Mouse (Mus musculus) stomach, embryonic 16.5 days (tissue): ENCODE measurements around the gene Slc6a9. TPM values are rescaled to one million over a fixed set of nuclear protein-coding genes. Genes with fewer than 3 reads are reported as not detected.

Source experiments
- ATAC-seq: fragments of 200-750 bp; cut with Nextera tagmentation; 2 replicates; pipeline ENCODE4 v1.8.0; 2017; ENCODE audit warnings: moderate number of reproducible peaks, moderate TSS enrichment; ENCODE audit not compliant: insufficient read depth, low FRiP score
- H3K27ac ChIP-seq: fragments of 300-500 bp; sonication (generic); 2 replicates; pipeline ENCODE4 v1.5.1; 2014; ENCODE audit warnings: low read length
- H3K27me3 ChIP-seq: fragments of 300-500 bp; sonication (generic); 2 replicates; pipeline ENCODE4 v1.6.1; 2014; ENCODE audit warnings: low read length, control low read depth, mixed read lengths; ENCODE audit not compliant: control insufficient read depth, insufficient read depth
- H3K36me3 ChIP-seq: fragments of 300-500 bp; sonication (generic); 2 replicates; pipeline ENCODE4 v1.6.1; 2014; ENCODE audit warnings: low read length; ENCODE audit not compliant: control insufficient read depth, insufficient read depth
- H3K4me1 ChIP-seq: fragments of 300-500 bp; sonication (generic); 2 replicates; pipeline ENCODE4 v1.6.1; 2014; ENCODE audit warnings: low read length, control low read depth, mixed read lengths; ENCODE audit not compliant: control insufficient read depth, insufficient read depth
- H3K4me2 ChIP-seq: fragments of 300-500 bp; sonication (generic); 2 replicates; pipeline ENCODE4 v1.6.1; 2014; ENCODE audit warnings: low read depth, low read length, mixed read lengths
- H3K4me3 ChIP-seq: fragments of 300-500 bp; sonication (generic); replicated peaks from 2 replicates; pipeline ENCODE4 v1.5.1; 2014; ENCODE audit warnings: mild to moderate bottlenecking, low read length
- H3K9ac ChIP-seq: fragments of 300-500 bp; sonication (generic); 2 replicates; pipeline ENCODE4 v1.6.1; 2014; ENCODE audit warnings: low read length
- H3K9me3 ChIP-seq: fragments of 300-500 bp; sonication (generic); replicated peaks from 2 replicates; pipeline ENCODE4 v1.6.1; 2016; ENCODE audit warnings: low read length, control low read depth; ENCODE audit not compliant: control insufficient read depth
- WGBS: fragments of 180-500 bp; shearing (Covaris S2); extraction: QIAGEN DNeasy Blood & Tissue Kit; methylation state at CpG from one replicate; pipeline ENCODE4 v1.1.7; 2014; 5-methylcytosine and 5-hydroxymethylcytosine counted together
- polyA plus RNA-seq: library from polyadenylated mRNA; unstranded; fragments of >200 nt; fragmentation: Nextera tagmentation; extraction: Ambion mirVana; gene quantifications from 2 replicates; pipeline ENCODE4 v1.2.1, GENCODE M21; 2015

Gene Slc6a9
- polyA plus RNA-seq, 1 experiment from 2014 or later, result 15.4 TPM

GRCm38 (mm10) chr4:117835531-117836111 is 1.3 kb downstream of the Slc6a9 start:
- WGBS, result under 1% methylated on average over 54 of the region's 60 CpGs
- Histone ChIP-seq H3K36me3 (no peaks in the 10 kb centered on the region), H3K27me3 (no peaks in the 10 kb centered on the region), H3K4me1 (peaks cover 43% of the 10 kb centered on the region), H3K9me3 (no peaks in the 10 kb centered on the region), H3K9ac (peak overlapping the region; percentile 85), H3K4me3 (peak overlapping the region; percentile 77), H3K27ac (peak overlapping the region; percentile 88), H3K4me2 (peak overlapping the region; percentile 83)
- ATAC-seq, result peak; percentile 9; the same call in 1 of the 2 replicates

- ATAC-seq, result peak; percentile 89
- H3K4me2 ChIP-seq, result peak overlapping the region; percentile 83
- H3K9ac ChIP-seq, result peak overlapping the region; percentile 85
- WGBS, result under 1% methylated on average over 47 of the region's 48 CpGs
- no peaks in the 10 kb centered on the region for H3K36me3 ChIP-seq
- peak overlapping the region; percentile 88 for H3K27ac ChIP-seq
- no peaks in the 10 kb centered on the region for H3K27me3 ChIP-seq
- no peaks in the 10 kb centered on the region for H3K9me3 ChIP-seq
- peak overlapping the region; percentile 77 for H3K4me3 ChIP-seq
- H3K4me1 ChIP-seq, result peaks cover 43% of the 10 kb centered on the region
Measured at GRCm38 (mm10) chr4:117836204-117836767, 2.0 kb downstream of the Slc6a9 start.

GRCm38 (mm10) chr4:117837271-117837670 is 3.0 kb downstream of the Slc6a9 start:
- Histone ChIP-seq H3K27me3 (no peaks in the 10 kb centered on the region), H3K4me2 (0 out of 2 replicates have a peak overlapping the region, but pooled peaks have one; percentile 83), H3K4me1 (peaks cover 39% of the 10 kb centered on the region), H3K4me3 (no peak overlapping the region), H3K36me3 (no peaks in the 10 kb centered on the region), H3K9me3 (no peaks in the 10 kb centered on the region), H3K27ac (no peak overlapping the region), H3K9ac (no peak overlapping the region)
- WGBS, result 71% methylated on average over 4 of the region's 4 CpGs
- no peak for ATAC-seq

- Histone ChIP-seq H3K36me3 (no peaks in the 10 kb centered on the region), H3K4me2 (no peak overlapping the region), H3K9ac (no peak overlapping the region), H3K9me3 (no peaks in the 10 kb centered on the region), H3K4me1 (peaks cover 33% of the 10 kb centered on the region), H3K27me3 (no peaks in the 10 kb centered on the region), H3K27ac (no peak overlapping the region; the same call in 1 of the 2 replicates), H3K4me3 (no peak overlapping the region)
- ATAC-seq, result no peak
- WGBS, result 74% methylated on average over 6 of the region's 6 CpGs
Measured at GRCm38 (mm10) chr4:117839366-117839765, 5.1 kb downstream of the Slc6a9 start.

- Histone ChIP-seq H3K27me3 (no peaks in the 10 kb centered on the region), H3K4me3 (no peak overlapping the region), H3K9ac (no peak overlapping the region), H3K27ac (peak overlapping the region; percentile 49), H3K4me2 (no peak overlapping the region), H3K9me3 (no peaks in the 10 kb centered on the region), H3K4me1 (peaks cover 25% of the 10 kb centered on the region), H3K36me3 (no peaks in the 10 kb centered on the region)
- ATAC-seq, result no peak
- WGBS, result 86% methylated on average over 5 of the region's 5 CpGs
Measured at GRCm38 (mm10) chr4:117840821-117841220, 6.5 kb downstream of the Slc6a9 start.

GRCm38 (mm10) chr4:117841566-117841965 is 7.3 kb downstream of the Slc6a9 start:
- Histone ChIP-seq H3K4me1 (peaks cover 25% of the 10 kb centered on the region), H3K4me3 (no peak overlapping the region), H3K4me2 (no peak overlapping the region), H3K36me3 (no peaks in the 10 kb centered on the region), H3K27ac (no peak overlapping the region), H3K9me3 (no peaks in the 10 kb centered on the region), H3K9ac (no peak overlapping the region), H3K27me3 (no peaks in the 10 kb centered on the region)
- 67% methylated on average over 3 of the region's 3 CpGs for WGBS
- no peak for ATAC-seq

GRCm38 (mm10) chr4:117843101-117843500 is 8.8 kb downstream of the Slc6a9 start:
- H3K4me2 ChIP-seq, result no peak overlapping the region
- H3K27me3 ChIP-seq, result no peaks in the 10 kb centered on the region
- no peak overlapping the region for H3K9ac ChIP-seq
- H3K9me3 ChIP-seq, result no peaks in the 10 kb centered on the region
- H3K36me3 ChIP-seq, result no peaks in the 10 kb centered on the region
- ATAC-seq, result no peak
- no peak overlapping the region for H3K4me3 ChIP-seq
- peaks cover 18% of the 10 kb centered on the region for H3K4me1 ChIP-seq
- WGBS, result 89% methylated on average over 5 of the region's 5 CpGs
- no peak overlapping the region for H3K27ac ChIP-seq

GRCm38 (mm10) chr4:117844467-117844866 is 10.2 kb downstream of the Slc6a9 start:
- no peak overlapping the region for H3K4me2 ChIP-seq

GRCm38 (mm10) chr4:117845316-117845715 is 11.0 kb downstream of the Slc6a9 start:
- H3K36me3 ChIP-seq, result no peaks in the 10 kb centered on the region
- H3K4me2 ChIP-seq, result no peak overlapping the region
- no peak overlapping the region for H3K4me3 ChIP-seq
- H3K4me1 ChIP-seq, result peaks cover 15% of the 10 kb centered on the region
- no peaks in the 10 kb centered on the region for H3K27me3 ChIP-seq
- no peak overlapping the region for H3K27ac ChIP-seq
- no peak overlapping the region for H3K9ac ChIP-seq
- H3K9me3 ChIP-seq, result no peaks in the 10 kb centered on the region
- WGBS, result 88% methylated on average over 11 of the region's 11 CpGs
- ATAC-seq, result no peak

More at GRCm38 (mm10) chr4:117844467-117844866, 10.2 kb downstream of the Slc6a9 start:
- 81% methylated on average over 5 of the region's 5 CpGs for WGBS
- Histone ChIP-seq H3K4me3 (no peak overlapping the region), H3K36me3 (no peaks in the 10 kb centered on the region), H3K4me1 (peaks cover 18% of the 10 kb centered on the region), H3K27ac (no peak overlapping the region), H3K9me3 (no peaks in the 10 kb centered on the region), H3K9ac (no peak overlapping the region), H3K27me3 (no peaks in the 10 kb centered on the region)
- no peak for ATAC-seq
